Mouse (Mus musculus) cerebellum, adult 11-12 months (tissue): ENCODE measurements around the gene Csmd2.

ENCODE experiments used
- DNase-seq: peaks from one replicate; pipeline ENCODE4 v3.0.0; 2022

Gene Csmd2

GRCm38 (mm10) chr4:128142279-128142678 is 154.6 kb downstream of the Csmd2 start:
- DNase-seq = peak; percentile 95

- peak; percentile 51 for DNase-seq
Observed at GRCm38 (mm10) chr4:128143147-128143546, 155.5 kb downstream of the Csmd2 start.

- DNase-seq = no peak
Observed at GRCm38 (mm10) chr4:128149524-128149923, 161.9 kb downstream of the Csmd2 start.

GRCm38 (mm10) chr4:128152066-128152465 is 164.4 kb downstream of the Csmd2 start:
- DNase-seq = no peak

GRCm38 (mm10) chr4:128153144-128153543 is 165.5 kb downstream of the Csmd2 start:
- no peak for DNase-seq

GRCm38 (mm10) chr4:128155226-128155625 is 167.6 kb downstream of the Csmd2 start:
- no peak for DNase-seq

- no peak for DNase-seq
Observed at GRCm38 (mm10) chr4:128160656-128161055, 173.0 kb downstream of the Csmd2 start.

- DNase-seq = no peak
Observed at GRCm38 (mm10) chr4:128170181-128170580, 182.5 kb downstream of the Csmd2 start.

GRCm38 (mm10) chr4:128171233-128171632 is 183.6 kb downstream of the Csmd2 start:
- DNase-seq = peak; percentile 86

- peak; percentile 33 for DNase-seq
Observed at GRCm38 (mm10) chr4:128171701-128172100, 184.0 kb downstream of the Csmd2 start.

- DNase-seq = no peak
Observed at GRCm38 (mm10) chr4:128178974-128179373, 191.3 kb downstream of the Csmd2 start.

- DNase-seq = no peak
Observed at GRCm38 (mm10) chr4:128179581-128179980, 191.9 kb downstream of the Csmd2 start.

- no peak for DNase-seq
Observed at GRCm38 (mm10) chr4:128184747-128185146, 197.1 kb downstream of the Csmd2 start.

- no peak for DNase-seq
Observed at GRCm38 (mm10) chr4:128194454-128194853, 206.8 kb downstream of the Csmd2 start.

- peak; percentile 97 for DNase-seq
Observed at GRCm38 (mm10) chr4:128217991-128218595, 230.4 kb downstream of the Csmd2 start.

- DNase-seq = no peak
Observed at GRCm38 (mm10) chr4:128224453-128224852, 236.8 kb downstream of the Csmd2 start.

GRCm38 (mm10) chr4:128227377-128228316 is 240.0 kb downstream of the Csmd2 start:
- no peak for DNase-seq

- no peak for DNase-seq
Observed at GRCm38 (mm10) chr4:128233458-128233857, 245.8 kb downstream of the Csmd2 start.

GRCm38 (mm10) chr4:128239113-128239512 is 251.5 kb downstream of the Csmd2 start:
- DNase-seq = peak; percentile 12

- no peak for DNase-seq
Observed at GRCm38 (mm10) chr4:128241075-128241853, 253.6 kb downstream of the Csmd2 start.

GRCm38 (mm10) chr4:128241854-128242356 is 254.2 kb downstream of the Csmd2 start:
- no peak for DNase-seq

- no peak for DNase-seq
Observed at GRCm38 (mm10) chr4:128245201-128245600, 257.5 kb downstream of the Csmd2 start.

GRCm38 (mm10) chr4:128248676-128249075 is 261.0 kb downstream of the Csmd2 start:
- no peak for DNase-seq
